Mouse (Mus musculus) heart, adult 2 months (tissue): Measurements from ENCODE around the gene Magi2.

Experiments
- CTCF ChIP-seq: fragments of 200-600 bp; IDR thresholded peaks from 2 replicates; pipeline ENCODE4 v1.8.1; 2022; ENCODE audit warnings: antibody characterized with exemption, mild to moderate bottlenecking, moderate library complexity
- EP300 ChIP-seq: fragments of 200-500 bp; IDR thresholded peaks from 2 replicates; pipeline ENCODE4 v1.6.1; 2011; ENCODE audit warnings: low read depth, low read length, control low read depth; ENCODE audit not compliant: insufficient read depth
- POLR2A ChIP-seq: fragments of 200-500 bp; IDR thresholded peaks from 2 replicates; pipeline ENCODE4 v1.6.1; 2011; ENCODE audit warnings: mild to moderate bottlenecking, low read depth, low read length, control low read depth; ENCODE audit not compliant: insufficient read depth

DNA sequence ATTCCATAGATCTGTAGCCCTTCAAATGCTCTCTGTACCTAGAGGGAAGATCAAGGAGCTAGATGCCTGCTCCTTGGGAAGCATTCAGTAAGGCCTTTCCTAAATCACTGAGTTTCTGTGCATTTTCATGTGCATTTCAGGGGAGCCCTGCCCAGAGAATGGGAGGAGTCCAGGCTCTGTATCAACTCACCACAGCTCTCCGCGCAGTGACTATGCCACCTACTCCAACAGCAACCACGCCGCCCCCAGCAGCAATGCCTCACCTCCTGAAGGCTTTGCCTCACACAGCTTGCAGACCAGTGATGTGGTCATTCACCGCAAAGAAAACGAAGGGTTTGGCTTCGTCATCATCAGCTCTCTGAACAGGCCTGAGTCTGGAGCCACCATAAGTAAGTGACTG, 1342.1 kb downstream of the Magi2 start:
- no peak for TF ChIP-seq EP300
- no peak for TF ChIP-seq POLR2A
- no peak for TF ChIP-seq CTCF
